Mouse (Mus musculus): ENCODE measurements at regions not wholly inside any gene's neighbourhood (a gene's known extent, or its start where the extent isn't known, plus 50 kb on each side); places are given as distances from the start of the nearest gene placed in this dataset.

GRCm38 (mm10) chr17:89450724-89451123 is 250.2 kb upstream of the Fshr start:
- Histone ChIP-seq H3K27ac (no peak overlapping the region), H3K4me3 (no peak overlapping the region)
- TF ChIP-seq CTCF (IDR thresholded peaks at IDR 0.05): no peak
- peak in 1 of 2 experiments; percentile 13 for DNase-seq (ENCODE audit: extremely low spot score in 1 of 2, low spot score in 2 of 2)
- intact Hi-C loops (cut with DNase I): no loop called here

GRCm38 (mm10) chr17:89449391-89449790 is 248.9 kb upstream of the Fshr start:
- intact Hi-C loops (cut with DNase I): no loop called here
- Histone ChIP-seq H3K4me3 (no peak overlapping the region), H3K27ac (no peak overlapping the region)
- no peak for DNase-seq (ENCODE audit: extremely low spot score in 1 of 2, low spot score in 2 of 2)
- TF ChIP-seq CTCF (IDR thresholded peaks at IDR 0.05): no peak

DNA sequence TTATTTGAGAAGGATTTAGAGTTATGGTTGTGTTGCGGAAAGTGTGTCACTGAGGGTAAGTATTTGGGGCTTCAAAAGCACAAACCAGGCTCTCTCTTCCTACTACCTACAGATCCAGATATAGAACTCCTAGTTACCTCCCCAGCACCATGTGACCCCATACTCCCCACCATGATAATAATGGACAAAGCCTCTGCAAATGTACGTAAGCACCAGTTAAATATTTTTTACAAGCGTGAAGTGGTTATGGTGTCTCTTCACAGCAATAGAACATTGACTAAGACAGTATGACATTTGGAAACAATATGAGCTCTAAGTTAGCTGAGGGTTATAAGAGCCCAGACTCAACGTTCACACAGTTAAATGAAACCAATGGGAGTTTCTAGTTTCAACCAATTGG is 233.8 kb upstream of the Fshr start:
- TF ChIP-seq CTCF (IDR thresholded peaks at IDR 0.05): no peak
- no peak for DNase-seq (ENCODE audit: extremely low spot score in 1 of 2, low spot score in 2 of 2)
- Histone ChIP-seq H3K4me3 (no peak overlapping the region), H3K27ac (no peak overlapping the region)
- intact Hi-C loops (cut with DNase I): no loop called here

GRCm38 (mm10) chr17:89410026-89410425 is 209.6 kb upstream of the Fshr start:
- Histone ChIP-seq H3K27ac (peak overlapping the region; percentile 76), H3K4me3 (no peak overlapping the region)
- intact Hi-C loops (cut with DNase I): loop anchor here (2.0 kb wide), 1 partner anchor 53 kb away; no protein-coding TSS in a partner anchor
- no peak for DNase-seq (ENCODE audit: extremely low spot score in 1 of 2, low spot score in 2 of 2)
- no peak for TF ChIP-seq CTCF (IDR thresholded peaks at IDR 0.05)

DNA sequence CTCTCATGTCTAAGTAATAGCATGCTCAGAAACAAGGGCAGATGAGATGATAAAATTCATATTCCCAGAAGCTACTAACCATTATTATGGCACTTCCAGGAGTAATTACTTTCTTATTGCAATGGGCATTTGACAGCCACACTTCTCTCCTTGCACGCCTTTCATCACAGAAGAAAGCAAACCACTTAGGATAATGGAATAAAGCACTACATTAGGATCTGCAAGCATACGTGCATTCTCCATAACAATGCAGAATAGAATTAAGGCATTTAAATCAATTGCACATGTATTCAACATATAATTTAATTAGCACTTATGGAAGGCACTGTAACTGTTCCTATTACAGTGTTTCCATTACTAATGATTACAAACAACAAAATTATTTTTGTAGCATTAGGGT is 205.1 kb upstream of the Fshr start:
- TF ChIP-seq CTCF (IDR thresholded peaks at IDR 0.05): no peak
- no peak for DNase-seq (ENCODE audit: extremely low spot score in 1 of 2, low spot score in 2 of 2)
- intact Hi-C loops (cut with DNase I): no loop called here
- H3K4me3 ChIP-seq: no peak overlapping the region
- H3K27ac ChIP-seq: no peak overlapping the region

- no peak for TF ChIP-seq CTCF (IDR thresholded peaks at IDR 0.05)
- Histone ChIP-seq H3K4me3 (no peak overlapping the region), H3K27ac (peak overlapping the region; percentile 73)
- intact Hi-C loops (cut with DNase I): loop anchor here (2.0 to 5.0 kb wide), 4 partner anchors 54 to 400 kb away; no protein-coding TSS in a partner anchor
- no peak for DNase-seq (ENCODE audit: extremely low spot score in 1 of 2, low spot score in 2 of 2)
These were observed 156.8 kb upstream of the Fshr start for GRCm38 (mm10) chr17:89357241-89357640.

DNA sequence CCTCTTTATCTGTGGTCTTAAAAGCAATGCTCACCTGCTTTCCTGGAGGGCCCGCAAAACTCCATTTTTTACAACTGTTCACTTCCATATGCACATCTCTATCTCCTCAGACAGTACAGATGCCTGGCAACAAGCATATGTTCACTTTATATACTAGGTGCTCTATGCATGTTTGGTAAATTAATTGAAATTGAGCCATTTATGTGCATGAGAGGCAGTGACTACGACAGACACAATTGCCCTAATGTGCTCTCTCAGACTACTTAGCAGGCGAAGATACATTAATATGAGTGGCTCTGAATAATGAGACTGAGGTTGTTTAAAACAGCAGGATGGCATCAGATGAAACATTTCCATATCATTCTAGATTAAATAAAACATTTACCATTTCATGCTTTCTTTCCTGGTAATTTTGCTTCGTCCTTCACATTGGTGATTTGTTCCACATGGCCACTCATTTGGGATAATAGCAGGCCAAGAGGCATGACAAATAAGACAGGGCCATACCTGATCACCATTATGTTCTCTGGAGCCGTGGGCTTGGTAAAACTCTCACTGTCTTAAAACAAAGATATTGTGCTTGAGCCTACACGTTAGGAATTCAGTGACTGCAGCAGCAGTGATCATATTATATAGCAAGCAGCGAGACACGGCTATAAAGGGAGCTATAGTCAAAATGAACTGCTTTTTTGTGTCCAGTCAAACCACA is 140.2 kb upstream of the Fshr start:
- no peak for DNase-seq (ENCODE audit: extremely low spot score in 1 of 2, low spot score in 2 of 2)
- Histone ChIP-seq H3K4me3 (no peak overlapping the region), H3K27ac (no peak overlapping the region)
- TF ChIP-seq CTCF (IDR thresholded peaks at IDR 0.05): no peak
- intact Hi-C loops (cut with DNase I): no loop called here

- H3K4me3 ChIP-seq: no peak overlapping the region
- no peak for DNase-seq (ENCODE audit: extremely low spot score in 1 of 2, low spot score in 2 of 2)
- no peak for TF ChIP-seq CTCF (IDR thresholded peaks at IDR 0.05)
- intact Hi-C loops (cut with DNase I): no loop called here
- peak overlapping the region; percentile 53; the same call in 1 of the 2 replicates for H3K27ac ChIP-seq
These were observed 119.3 kb upstream of the Fshr start for GRCm38 (mm10) chr17:89319602-89320288.

DNA sequence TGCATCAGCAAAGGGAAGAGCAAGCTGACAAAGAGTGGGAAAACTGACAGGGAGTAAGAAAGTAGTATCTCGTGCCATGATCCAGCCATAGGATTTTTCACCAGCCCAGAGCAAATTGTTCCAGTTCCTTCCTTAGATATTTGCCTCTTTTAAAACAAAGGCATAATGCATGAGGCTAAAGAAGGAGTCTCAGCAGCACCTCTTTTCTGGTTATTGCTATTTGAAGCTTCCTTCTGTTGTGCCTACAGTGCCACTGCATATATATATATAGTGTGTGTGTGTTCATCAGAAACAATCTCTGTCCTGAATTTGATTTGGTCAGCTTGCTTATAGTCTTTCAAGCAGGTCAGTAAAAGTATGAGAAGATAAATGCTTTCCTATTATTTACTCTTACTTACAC is 117.9 kb upstream of the Fshr start:
- no peak for DNase-seq (ENCODE audit: extremely low spot score in 1 of 2, low spot score in 2 of 2)
- Histone ChIP-seq H3K27ac (no peak overlapping the region; the same call in 1 of the 2 replicates), H3K4me3 (no peak overlapping the region)
- no peak for TF ChIP-seq CTCF (IDR thresholded peaks at IDR 0.05)
- intact Hi-C loops (cut with DNase I): no loop called here

- no peak overlapping the region for H3K4me3 ChIP-seq
- H3K27ac ChIP-seq: no peak overlapping the region
- no peak for DNase-seq (ENCODE audit: extremely low spot score in 1 of 2, low spot score in 2 of 2)
- no peak for TF ChIP-seq CTCF (IDR thresholded peaks at IDR 0.05)
- intact Hi-C loops (cut with DNase I): no loop called here
These were observed 110.7 kb upstream of the Fshr start for GRCm38 (mm10) chr17:89311133-89311532.

- no peak for DNase-seq (ENCODE audit: extremely low spot score in 1 of 2, low spot score in 2 of 2)
- Histone ChIP-seq H3K4me3 (no peak overlapping the region), H3K27ac (peak overlapping the region; percentile 16; the same call in 1 of the 2 replicates)
- no peak for TF ChIP-seq CTCF (IDR thresholded peaks at IDR 0.05)
- intact Hi-C loops (cut with DNase I): no loop called here
These were observed 100.8 kb upstream of the Fshr start for GRCm38 (mm10) chr17:89301325-89301724.

DNA sequence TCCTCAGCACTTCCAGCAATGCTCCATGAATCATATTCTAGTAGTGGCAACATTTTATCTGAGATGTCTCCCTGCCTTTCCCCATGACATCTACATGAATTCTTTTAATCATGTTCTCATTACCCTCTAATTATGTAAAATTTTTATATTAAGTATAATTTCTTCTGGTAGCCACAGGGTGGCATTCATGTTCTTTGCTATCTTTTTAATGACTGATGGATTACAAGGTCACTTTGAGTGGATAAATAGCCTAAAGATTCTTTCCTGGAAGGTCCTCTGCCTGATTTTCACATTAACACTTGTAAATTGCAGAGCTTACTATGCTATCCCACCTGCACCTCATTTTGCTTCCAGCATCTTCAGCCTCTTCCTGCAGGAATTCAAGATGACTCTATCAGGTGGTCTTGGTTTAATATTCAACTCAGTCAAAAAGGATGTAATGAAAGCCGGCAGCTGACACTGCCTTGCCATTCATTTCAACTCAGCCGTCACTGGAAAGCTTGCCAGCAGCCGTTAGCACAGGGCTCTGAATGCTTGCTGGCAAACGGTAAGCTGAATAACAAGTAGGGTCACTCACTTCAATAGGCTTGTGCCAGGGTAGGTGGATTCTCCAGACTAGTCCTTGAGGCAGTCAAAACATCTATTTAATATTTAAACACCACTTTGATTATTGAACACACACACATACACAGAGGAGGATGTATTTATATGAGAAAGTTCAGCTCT is 97.0 kb upstream of the Fshr start:
- intact Hi-C loops (cut with DNase I): loop anchor here (5.0 to 10.0 kb wide), 3 partner anchors 345 to 1285 kb away; no protein-coding TSS in a partner anchor
- Histone ChIP-seq H3K27ac (no peak overlapping the region), H3K4me3 (no peak overlapping the region)
- DNase-seq (ENCODE audit: extremely low spot score in 1 of 2, low spot score in 2 of 2): no peak
- TF ChIP-seq CTCF (IDR thresholded peaks at IDR 0.05): peak; percentile 43
